Mouse (Mus musculus) liver, embryonic 14.5 days (tissue): ENCODE data around the gene 4930595D18Rik. TPM values are rescaled to one million over a fixed set of nuclear protein-coding genes. Genes with fewer than 3 reads are reported as not detected.

Source experiments
- ATAC-seq: fragments of 200-750 bp; cut with Nextera tagmentation; 2 replicates; pipeline ENCODE4 v1.8.0; 2017; ENCODE audit warnings: moderate number of reproducible peaks, mild to moderate bottlenecking, moderate library complexity; ENCODE audit not compliant: insufficient read depth
- DNase-seq, 3 experiments: peaks; one replicate each; pipeline ENCODE4 v3.0.0-alpha.2; 2012 to 2013; ENCODE audit warnings: low read depth in 3 of 3, low spot score in 3 of 3
- H3K27ac ChIP-seq: fragments of 300-500 bp; sonication (generic); 2 replicates; pipeline ENCODE4 v1.5.1; 2014; ENCODE audit warnings: moderate library complexity, mild to moderate bottlenecking, control low read depth, inconsistent platforms
- H3K27me3 ChIP-seq: fragments of 300-500 bp; sonication (generic); 2 replicates; pipeline ENCODE4 v1.6.1; 2014; ENCODE audit warnings: mild to moderate bottlenecking, low read length, moderate library complexity; ENCODE audit not compliant: control insufficient read depth, insufficient read depth
- H3K36me3 ChIP-seq: fragments of 300-500 bp; sonication (generic); replicated peaks from 2 replicates; pipeline ENCODE4 v1.6.1; 2014; ENCODE audit warnings: low read depth; ENCODE audit not compliant: control insufficient read depth, insufficient read depth
- H3K4me1 ChIP-seq, 2 experiments: fragments of 200-500 bp in 1 of 2; fragments of 300-500 bp in 1 of 2; sonication (generic) in 1 of 2; replicated peaks; 2 replicates each; pipeline ENCODE4 v1.6.1; 2012 to 2014; ENCODE audit warnings: antibody characterized with exemption in 1 of 2, inconsistent platforms in 1 of 2, low read length in 1 of 2; ENCODE audit not compliant: control insufficient read depth in 2 of 2, insufficient read depth in 2 of 2
- H3K4me2 ChIP-seq: fragments of 300-500 bp; sonication (generic); 2 replicates; pipeline ENCODE4 v1.6.1; 2014; ENCODE audit warnings: low read depth, mild to moderate bottlenecking, control low read depth, moderate library complexity
- H3K4me3 ChIP-seq, 2 experiments: fragments of 200-500 bp in 1 of 2; fragments of 300-500 bp in 1 of 2; sonication (generic) in 1 of 2; 2 replicates each; pipeline ENCODE4 v1.5.1; 2012 to 2014; ENCODE audit warnings: low read depth in 2 of 2, low read length in 2 of 2, mild to moderate bottlenecking in 2 of 2, control low read depth in 1 of 2, inconsistent platforms in 1 of 2, moderate library complexity in 1 of 2; ENCODE audit not compliant: insufficient read depth in 1 of 2
- H3K9ac ChIP-seq: fragments of 300-500 bp; sonication (generic); replicated peaks from 2 replicates; pipeline ENCODE4 v1.6.1; 2014; ENCODE audit warnings: mild to moderate bottlenecking, control low read depth, moderate library complexity
- H3K9me3 ChIP-seq: fragments of 300-500 bp; sonication (generic); 2 replicates; pipeline ENCODE4 v1.6.1; 2016; ENCODE audit warnings: low read length, mixed read lengths; ENCODE audit not compliant: control insufficient read depth
- CTCF ChIP-seq: IDR thresholded peaks from 2 replicates; pipeline ENCODE4 v1.5.1; 2016; ENCODE audit warnings: antibody characterized with exemption, low read depth, control low read depth
- EP300 ChIP-seq: IDR thresholded peaks from 2 replicates; pipeline ENCODE4 v1.6.1; 2016; ENCODE audit warnings: antibody characterized with exemption, low read depth
- WGBS: fragments of 180-500 bp; shearing (Covaris S2); extraction: QIAGEN DNeasy Blood & Tissue Kit; methylation state at CpG from one replicate; pipeline ENCODE4 v1.1.7; 2014; ENCODE audit not compliant: insufficient replicate concordance; 5-methylcytosine and 5-hydroxymethylcytosine counted together
- polyA plus RNA-seq, 2 experiments: library from polyadenylated mRNA; depleted of rRNA in 1 of 2; stranded (reverse) in 1 of 2; unstranded in 1 of 2; fragments of >200 nt; fragmentation: Nextera tagmentation in 1 of 2; extraction: Ambion mirVana in 1 of 2; gene quantifications; 2 replicates each; pipeline versions ENCODE4 v1.2.1 to v1.2.3; 2012 to 2014

Gene 4930595D18Rik
- polyA plus RNA-seq, 2 experiments = not detected

- Histone ChIP-seq H3K9ac (no peak overlapping the region), H3K4me2 (no peak overlapping the region), H3K27ac (no peak overlapping the region), H3K4me1 (0 out of 4 replicates have a peak, but pooled peaks cover 0 to 4% of the 10 kb centered on the region in 2 experiments), H3K27me3 (no peaks in the 10 kb centered on the region), H3K36me3 (no peaks in the 10 kb centered on the region), H3K9me3 (no peaks in the 10 kb centered on the region), H3K4me3 (no peak overlapping the region)
- WGBS = 74% methylated on average over 5 of the region's 5 CpGs
- no peak for DNase-seq
- TF ChIP-seq EP300 (no peak), CTCF (no peak)
- ATAC-seq = no peak
Measured at GRCm38 (mm10) chr12:111190355-111190754, 6.1 kb upstream of the 4930595D18Rik start.

- no peak for DNase-seq
- no peak for ATAC-seq
- Histone ChIP-seq H3K4me1 (0 out of 4 replicates have a peak, but pooled peaks cover 0 to 3% of the 10 kb centered on the region in 2 experiments), H3K9ac (no peak overlapping the region), H3K27ac (no peak overlapping the region), H3K9me3 (no peaks in the 10 kb centered on the region), H3K4me3 (no peak overlapping the region), H3K4me2 (no peak overlapping the region), H3K27me3 (no peaks in the 10 kb centered on the region), H3K36me3 (no peaks in the 10 kb centered on the region)
- 82% methylated on average over 4 of the region's 4 CpGs for WGBS
- TF ChIP-seq EP300 = no peak
- TF ChIP-seq CTCF = no peak
Measured at GRCm38 (mm10) chr12:111188295-111188694, 4.0 kb upstream of the 4930595D18Rik start.

- TF ChIP-seq EP300 (no peak), CTCF (no peak)
- Histone ChIP-seq H3K4me3 (no peak overlapping the region), H3K9ac (no peak overlapping the region), H3K27me3 (no peaks in the 10 kb centered on the region), H3K4me1 (no peaks in the 10 kb centered on the region), H3K36me3 (no peaks in the 10 kb centered on the region), H3K4me2 (no peak overlapping the region), H3K27ac (no peak overlapping the region), H3K9me3 (no peaks in the 10 kb centered on the region)
- no peak for DNase-seq
- no peak for ATAC-seq
- 69% methylated on average over 3 of the region's 3 CpGs for WGBS
Measured at GRCm38 (mm10) chr12:111186986-111187385, 2.7 kb upstream of the 4930595D18Rik start.

- 82% methylated on average over 6 of the region's 6 CpGs for WGBS
- Histone ChIP-seq H3K27me3 (no peaks in the 10 kb centered on the region), H3K9me3 (no peaks in the 10 kb centered on the region), H3K4me1 (no peaks in the 10 kb centered on the region), H3K36me3 (no peaks in the 10 kb centered on the region), H3K9ac (no peak overlapping the region), H3K4me2 (no peak overlapping the region), H3K4me3 (no peak overlapping the region), H3K27ac (no peak overlapping the region)
- ATAC-seq (no peak), DNase-seq (no peak)
- TF ChIP-seq CTCF (no peak), EP300 (no peak)
Measured at GRCm38 (mm10) chr12:111182378-111182777, 1.9 kb downstream of the 4930595D18Rik start.

GRCm38 (mm10) chr12:111181848-111182247 lies 2.4 kb downstream of the 4930595D18Rik start:
- Histone ChIP-seq H3K4me2 (no peak overlapping the region), H3K36me3 (no peaks in the 10 kb centered on the region), H3K4me1 (no peaks in the 10 kb centered on the region), H3K9me3 (no peaks in the 10 kb centered on the region), H3K27me3 (no peaks in the 10 kb centered on the region), H3K9ac (no peak overlapping the region), H3K27ac (no peak overlapping the region), H3K4me3 (no peak overlapping the region)
- DNase-seq = no peak
- TF ChIP-seq CTCF (no peak), EP300 (no peak)
- WGBS = 64% methylated on average over 5 of the region's 5 CpGs
- ATAC-seq = no peak
